Mouse (Mus musculus) natural killer cell, adult 2 months (primary cell): ENCODE results near the gene Slc35e4.
"Not testable (repeated sequence)": the region's sequence is repeated elsewhere in the genome, so short reads cannot be mapped to it uniquely, and the experiment has no call there.

Experiments
- DNase-seq, 2 experiments: peaks; one replicate each; pipeline ENCODE4 v3.0.0; 2022; ENCODE audit warnings: low spot score in 2 of 2

Slc35e4 gene

DNA sequence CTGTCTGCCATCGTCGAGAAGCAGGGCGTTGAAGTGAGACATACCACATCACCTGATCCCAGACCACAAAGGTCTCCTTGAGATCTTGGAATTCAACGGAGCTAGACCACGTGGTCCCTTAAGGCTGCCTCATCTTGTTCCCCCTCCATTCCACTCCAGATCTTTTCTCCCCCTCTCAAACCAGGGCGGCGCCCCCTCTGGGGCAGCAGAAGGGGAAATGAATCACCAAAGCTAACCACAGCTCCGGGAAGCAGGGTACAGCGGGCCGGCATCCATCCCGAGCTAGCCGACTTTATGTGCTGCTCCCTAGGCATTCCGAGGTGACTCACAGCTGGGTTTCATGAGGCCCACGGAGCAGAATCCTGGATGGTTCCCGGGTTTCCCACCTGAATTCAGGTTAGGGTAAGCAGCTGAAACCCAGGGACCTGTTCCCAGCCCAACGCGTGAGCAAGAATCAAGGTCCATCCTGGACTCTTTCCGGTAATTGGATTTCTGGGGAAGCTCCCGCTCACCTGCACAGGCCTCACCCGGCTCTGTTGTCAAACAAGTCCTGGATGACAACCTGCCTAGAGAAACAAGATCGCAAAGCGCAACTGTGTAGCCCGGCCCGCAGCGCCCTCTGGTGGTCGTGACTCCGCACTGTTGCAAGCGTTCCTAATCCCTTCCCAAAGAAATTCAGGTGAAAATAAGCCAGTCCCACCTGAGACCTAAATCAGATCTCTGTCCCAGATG, at the start of gene Slc35e4:
Gene Slc35e4, minus strand, starts transcription at position 556 of the 732 bp plus-strand sequence.
- peak; percentile 64 to 77 for DNase-seq

DNA sequence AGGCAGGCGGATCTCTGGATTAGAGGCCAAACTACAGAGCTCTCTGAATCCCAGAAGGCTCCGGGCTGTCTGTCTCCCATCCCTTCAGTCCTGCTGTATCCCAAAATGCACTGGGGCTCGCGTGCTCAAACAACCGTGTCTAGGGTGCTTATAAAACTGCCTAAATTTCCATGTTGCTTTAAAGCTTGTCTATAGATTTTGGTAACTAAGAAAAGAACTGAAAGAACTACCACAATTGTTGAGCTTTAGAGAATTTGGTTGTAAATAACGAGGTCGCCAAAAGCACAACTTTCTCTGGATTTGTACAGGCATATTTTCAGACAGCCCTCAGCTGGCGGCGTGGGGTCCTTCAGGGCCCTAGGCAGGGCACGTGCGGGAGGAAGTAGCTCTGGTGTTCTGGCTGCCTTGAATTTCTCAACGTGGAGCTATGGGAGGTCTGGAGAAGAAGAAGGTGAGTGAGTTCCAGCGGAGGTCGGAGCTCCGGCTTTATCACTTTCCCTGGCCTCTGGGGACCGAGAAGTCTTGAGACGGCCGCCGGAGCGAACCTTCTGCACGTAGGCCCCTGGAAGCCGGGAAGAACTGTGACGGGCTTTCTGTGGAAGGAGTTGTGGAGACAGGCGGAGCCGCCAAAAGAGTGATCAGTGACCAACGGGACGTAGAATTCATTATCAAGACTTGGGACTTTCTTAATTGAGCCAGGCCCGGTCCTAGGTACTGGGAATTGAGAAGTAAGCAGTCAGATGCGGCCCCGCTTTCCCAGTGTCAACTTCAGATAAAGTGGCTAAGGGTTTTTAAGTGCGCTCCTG, 49.3 kb upstream of the Slc35e4 start, which contains the start of gene Pes1:
Gene Pes1, plus strand, starts transcription at position 366 of the 806 bp plus-strand sequence.
- peak; percentile 81 to 87 for DNase-seq

DNA sequence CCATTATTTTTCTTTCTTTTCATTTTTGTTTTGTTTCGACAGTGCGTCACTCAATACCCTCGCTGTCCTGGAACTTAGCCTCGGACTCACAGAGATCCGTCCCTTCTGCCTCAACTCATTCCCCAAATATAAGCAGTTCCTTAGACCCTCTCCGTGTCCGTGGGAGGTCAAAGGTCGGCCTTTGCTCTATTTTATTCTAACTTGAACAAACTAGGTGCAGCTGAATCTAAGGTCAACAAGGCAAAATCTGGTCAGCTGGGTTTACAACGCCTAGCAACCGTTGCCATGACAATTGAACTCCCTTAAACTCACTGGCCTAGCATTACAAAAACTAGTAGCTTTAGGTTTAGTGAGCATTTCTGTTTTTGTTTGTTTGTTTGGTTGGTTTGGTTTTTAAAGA, 48.7 kb upstream of the Slc35e4 start:
- no peak for DNase-seq

DNA sequence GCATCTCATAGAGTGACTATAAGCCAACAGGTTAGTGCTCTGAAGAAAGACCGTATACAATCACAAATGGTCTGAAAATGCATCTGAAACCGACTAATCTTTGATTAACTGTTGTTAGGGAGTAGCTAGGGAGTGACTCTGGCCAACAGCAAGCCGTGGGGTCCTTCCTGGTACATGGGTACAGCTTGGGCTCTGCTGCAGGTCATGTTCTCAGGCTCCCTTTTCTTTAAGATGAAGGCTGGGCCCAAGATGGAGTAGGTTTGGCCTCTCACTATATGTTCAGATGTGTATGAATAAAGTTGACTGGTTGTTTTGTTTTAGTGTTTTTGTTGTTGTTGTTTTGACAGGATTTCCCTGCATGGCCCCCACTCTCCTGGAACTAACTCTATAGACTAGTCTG, 47.3 kb upstream of the Slc35e4 start:
- no peak for DNase-seq

DNA sequence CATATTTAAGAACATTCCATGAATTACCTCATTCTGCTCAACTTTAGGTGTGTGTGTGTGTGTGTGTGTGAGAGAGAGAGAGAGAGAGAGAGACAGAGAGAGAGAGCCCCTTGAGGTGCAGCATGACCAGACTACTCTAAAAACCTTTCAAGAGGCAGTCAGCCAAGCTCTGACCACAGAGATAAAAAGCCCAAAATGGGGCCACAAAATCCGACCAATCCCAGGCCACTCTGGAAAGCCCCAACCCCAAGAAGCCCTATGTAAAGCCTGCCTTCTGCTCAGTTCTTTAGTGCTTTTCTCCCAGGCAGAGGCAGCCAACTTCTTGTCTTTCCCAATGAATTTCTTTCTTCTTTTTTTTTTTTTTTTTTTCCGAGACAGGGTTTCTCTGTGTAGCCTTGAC, 46.4 kb upstream of the Slc35e4 start:
- no peak for DNase-seq

DNA sequence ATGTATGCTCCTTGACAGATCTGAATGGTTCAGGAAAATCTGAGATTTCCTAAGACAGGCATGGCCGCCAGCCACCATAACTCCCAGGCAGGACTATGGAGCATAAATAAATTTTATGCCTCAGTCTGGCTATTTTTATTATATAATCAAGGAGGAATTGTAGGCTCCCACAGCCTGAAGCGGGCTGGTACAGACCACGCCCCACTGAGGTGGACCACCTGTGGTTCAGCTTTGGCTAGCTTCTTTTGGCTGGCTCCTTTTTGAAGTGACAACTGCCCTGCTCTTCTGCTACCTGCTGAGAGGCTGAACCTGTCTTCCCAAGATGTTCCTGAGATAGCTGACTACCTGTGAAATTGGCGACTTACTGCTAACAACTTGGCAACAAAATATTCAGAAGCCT, 40.9 kb upstream of the Slc35e4 start:
- not testable (repeated sequence) for DNase-seq

DNA sequence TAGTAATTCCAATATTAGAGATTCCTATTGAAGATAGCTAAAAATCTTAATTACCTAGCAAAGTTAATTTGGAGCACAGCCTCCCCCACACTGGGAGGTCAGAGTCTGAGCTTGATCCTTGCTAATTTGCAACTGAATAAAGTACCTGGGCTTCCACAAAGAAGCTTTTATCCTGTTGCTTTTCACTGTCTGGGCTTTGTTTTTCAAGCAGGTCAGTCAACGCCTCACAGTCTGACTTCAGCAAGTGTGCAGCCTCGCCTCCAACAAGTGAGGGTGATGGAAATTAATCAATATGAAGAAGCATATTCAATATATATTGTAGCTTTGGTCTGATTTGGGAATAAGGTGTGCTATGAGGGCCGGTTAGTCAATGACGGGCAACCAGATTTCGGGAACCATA, 40.4 kb upstream of the Slc35e4 start:
- DNase-seq, result not testable (repeated sequence)

DNA sequence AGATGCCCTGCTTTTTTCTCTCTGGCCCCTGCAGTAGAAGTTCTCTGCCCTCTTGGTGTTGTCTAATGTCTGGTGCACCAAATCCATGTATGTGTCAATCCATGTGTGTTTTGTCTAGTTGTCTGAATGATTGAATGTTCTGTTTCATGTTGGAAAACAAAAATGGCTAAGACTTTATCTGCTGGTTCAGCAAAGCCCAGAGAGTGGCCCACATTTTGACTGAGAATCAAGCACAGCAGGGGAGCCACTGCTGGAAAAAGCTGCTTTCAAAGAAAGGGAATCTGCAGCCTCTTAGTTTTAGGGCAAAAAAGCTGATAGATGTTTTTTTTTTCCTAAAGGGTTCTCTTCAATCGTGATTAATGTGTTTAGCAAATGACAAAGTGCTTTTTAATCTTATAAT, 31.9 kb upstream of the Slc35e4 start:
- no peak for DNase-seq

DNA sequence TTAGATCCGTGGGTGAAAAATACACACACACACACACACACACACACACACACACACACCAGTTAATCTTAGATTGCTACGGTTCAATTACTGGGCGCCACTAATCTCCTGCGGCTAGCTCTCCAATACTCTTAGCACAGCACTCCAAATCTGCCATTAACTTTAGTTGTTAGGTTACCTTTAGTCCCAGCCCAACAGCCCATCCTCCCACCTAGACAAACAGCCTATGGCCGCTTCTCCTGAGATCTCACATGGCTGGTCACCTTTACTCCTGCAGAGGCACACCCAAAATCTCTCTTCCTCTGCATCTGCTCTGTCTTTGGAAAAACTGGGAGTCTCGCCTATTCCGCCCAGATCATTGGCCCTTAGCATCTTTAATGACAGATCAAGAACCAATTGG, 26.9 kb upstream of the Slc35e4 start:
- DNase-seq, result no peak

DNA sequence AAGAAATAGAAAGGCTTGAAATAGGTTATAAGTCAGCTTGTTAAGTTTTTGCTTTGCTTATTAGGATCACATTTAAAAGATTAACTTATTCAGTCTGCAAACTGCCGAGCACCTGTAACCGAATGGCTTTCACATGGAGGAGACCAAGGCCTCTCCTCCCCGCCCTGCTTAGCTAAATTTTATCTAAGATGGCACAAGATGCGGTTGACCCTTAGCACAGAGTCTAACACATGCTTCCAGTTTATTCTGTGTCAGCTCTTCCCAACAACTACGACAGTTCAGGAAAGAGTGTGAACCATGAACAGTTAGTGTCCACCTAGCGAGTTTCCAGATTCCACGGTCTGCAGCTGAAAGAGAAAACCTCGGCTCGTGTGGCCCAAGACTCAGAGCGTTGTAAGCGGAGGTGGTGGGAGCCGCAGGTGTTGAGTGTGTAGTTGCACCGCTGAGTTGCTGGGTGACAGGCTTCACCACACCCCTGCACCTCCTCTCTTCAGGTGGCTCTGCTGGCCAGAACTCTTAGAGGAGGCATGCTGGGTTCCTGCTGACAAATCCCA, 22.9 kb upstream of the Slc35e4 start:
- no peak for DNase-seq

DNA sequence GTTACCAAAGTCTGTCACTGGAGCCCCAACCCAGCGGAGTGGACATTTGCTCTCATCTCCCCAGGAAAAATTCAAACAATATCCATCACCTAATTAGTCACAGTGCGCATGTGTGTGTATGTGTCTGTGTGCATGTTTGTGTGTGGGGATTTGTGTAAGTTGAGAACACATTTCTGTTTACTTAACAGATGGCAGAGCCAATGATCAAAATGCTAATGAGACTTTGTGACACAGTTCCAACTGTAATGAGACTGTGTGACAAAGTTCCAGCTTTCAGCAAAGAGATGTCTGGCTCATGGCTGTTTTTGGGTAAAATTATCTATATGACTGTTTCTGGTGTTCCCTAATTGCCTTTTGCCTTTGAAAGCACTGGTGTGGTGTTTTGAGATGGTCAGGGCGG, 21.9 kb upstream of the Slc35e4 start:
- DNase-seq, result no peak

DNA sequence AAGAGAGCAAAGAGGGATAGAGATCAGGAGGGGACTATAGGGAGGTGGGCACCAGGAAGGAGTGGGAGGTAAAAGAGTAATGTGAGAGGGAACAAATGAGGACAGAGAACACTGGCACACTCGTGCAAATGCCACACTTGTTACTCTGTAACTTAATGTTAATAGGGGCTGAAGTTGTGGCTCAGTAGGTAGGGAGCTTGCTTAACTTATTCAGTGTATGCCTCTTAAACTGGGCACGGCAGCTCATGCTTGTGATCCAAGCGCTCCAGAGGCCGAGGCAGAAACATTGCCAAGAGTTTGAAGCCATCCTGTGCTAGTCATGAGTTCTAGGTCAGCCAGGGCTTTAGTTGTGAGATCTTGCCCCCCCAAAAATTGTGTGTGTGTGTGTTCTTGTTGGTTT, 20.7 kb upstream of the Slc35e4 start:
- DNase-seq, result no peak

DNA sequence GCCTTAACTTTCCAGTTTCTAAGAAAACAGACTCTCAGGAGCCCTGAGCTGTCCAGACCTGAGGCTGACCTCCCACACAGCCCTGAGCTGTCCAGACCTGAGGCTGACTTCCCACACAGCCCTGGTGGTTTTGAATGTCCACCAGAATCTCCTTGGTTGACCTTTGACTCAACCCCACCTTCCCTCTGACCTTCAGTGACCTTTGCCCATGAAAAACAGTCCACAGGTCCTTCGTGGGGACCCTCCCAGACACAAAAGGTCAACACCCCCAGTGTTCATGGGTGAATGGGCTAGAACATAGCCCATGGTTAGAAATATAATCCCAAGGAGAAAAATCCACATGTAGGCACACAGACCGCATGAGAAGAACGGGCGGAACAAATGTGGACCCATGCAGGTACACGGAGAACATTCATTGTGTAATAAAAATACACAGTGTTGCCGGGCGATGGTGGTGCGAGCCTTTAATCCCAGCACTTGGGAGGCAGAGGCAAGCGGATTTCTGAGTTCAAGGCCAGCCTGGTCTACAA, 19.4 kb upstream of the Slc35e4 start:
- DNase-seq, result no peak

DNA sequence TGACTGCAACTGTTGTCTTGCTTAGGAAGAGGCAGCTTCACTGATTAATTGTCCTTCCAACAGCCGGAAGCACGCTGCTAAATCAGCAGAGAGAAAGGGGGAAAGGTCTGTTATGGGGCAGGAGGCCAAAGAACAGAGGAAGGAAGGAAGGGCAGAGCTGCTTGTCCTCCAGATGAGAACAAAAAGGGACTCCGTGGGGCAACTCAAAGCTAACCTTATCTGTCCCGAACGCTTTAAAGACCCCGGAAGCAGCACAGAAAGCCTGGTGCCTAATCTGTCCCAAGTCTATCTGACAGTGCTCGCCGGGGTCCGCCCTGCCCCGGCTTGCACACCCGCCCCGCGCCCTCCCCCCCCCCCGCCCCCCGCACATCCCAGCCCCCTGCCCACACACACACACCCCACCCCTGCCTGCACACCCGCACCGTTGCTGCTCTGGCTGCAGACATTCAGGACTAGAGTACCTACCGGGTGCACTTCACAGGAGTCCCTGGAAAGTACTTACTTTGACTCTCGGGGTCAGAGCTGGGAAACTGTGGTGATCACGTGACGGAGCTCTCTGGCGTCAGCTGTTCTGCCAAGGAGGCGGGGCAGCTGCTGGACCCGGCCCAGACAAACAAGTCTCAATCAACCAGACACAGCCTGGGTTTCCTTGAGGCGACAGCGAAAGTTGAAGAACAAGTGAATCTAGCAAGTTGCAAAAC, 17.2 kb upstream of the Slc35e4 start, which contains the start of gene Tcn2:
Gene Tcn2, minus strand, starts transcription at position 649 of the 701 bp plus-strand sequence.
- DNase-seq, result peak; percentile 75 to 77

DNA sequence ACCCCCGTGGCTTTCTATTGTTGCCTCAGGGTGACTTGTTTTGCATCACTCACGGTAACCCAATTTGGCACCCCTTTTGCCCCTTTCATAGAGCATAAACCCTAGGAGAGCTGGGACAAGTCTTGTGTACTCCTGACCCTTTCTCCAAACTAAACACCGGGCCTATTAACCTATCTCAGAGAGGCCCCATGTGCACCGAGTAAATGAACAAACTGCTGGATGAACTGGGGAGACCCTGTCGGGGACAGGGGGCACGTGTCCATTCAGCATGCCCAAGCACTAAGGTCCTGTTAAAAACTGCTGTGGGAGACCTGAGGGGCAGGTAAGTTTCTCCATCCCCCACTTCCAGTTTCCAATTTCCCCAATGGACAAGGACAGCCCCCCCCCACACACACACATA, 16.5 kb upstream of the Slc35e4 start:
- DNase-seq, result no peak

DNA sequence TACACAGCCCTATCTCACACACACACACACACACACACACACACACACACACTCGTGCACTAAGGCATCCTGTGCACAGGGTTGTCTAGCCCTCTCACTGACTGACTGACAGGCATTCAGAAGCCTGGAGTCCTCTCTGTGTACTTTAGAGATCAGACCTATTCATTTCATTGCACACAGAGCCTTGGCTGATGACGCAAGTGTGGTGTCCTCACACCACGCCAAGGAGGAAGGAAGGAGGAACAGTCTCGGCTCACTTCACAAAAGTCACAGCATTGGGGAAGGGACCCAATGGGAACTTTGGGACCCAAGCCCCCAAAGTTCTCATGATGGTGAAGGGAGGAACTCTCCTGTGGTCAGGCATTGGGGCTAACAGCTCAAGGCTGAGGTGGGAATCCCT, 15.6 kb upstream of the Slc35e4 start:
- DNase-seq, result no peak

DNA sequence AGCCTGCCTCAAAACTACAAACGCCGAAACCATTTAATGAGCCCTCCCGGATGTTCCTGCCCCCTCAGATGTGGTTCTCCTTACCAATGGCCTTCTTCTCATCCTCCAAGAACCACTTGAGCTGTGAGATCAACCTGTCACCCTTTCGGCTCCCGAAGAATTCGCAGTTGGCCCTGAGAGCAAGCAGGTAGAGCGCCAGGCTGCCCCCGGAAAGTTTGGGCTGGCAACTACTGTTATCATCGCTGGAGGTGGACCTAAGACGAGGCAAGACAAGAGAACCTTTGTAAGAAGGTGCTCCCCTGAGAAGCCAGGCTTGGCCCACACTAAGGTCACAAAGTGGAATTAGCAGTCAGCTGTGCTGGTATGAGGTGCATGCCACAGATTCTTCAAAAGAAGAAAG, 11.5 kb upstream of the Slc35e4 start:
- DNase-seq, result no peak

DNA sequence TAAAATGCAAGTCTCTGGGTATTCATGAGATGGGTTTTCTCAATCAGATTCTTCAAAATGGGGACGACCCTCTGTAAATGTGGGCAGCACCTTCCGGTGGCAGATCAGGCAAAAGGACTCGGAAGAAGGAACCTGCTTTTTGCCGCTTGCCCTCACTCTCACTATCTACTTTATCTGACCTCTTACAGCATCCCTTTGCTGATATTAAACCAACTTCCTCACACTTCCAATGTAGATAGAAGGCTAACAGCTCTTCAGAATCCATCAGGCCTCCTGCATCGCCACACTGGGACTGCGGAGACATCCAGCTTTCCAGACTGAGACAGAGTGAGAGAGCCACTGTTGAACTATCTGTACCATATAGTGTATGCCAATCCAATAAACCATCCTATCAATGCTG, 8.3 kb upstream of the Slc35e4 start:
- DNase-seq, result no peak

DNA sequence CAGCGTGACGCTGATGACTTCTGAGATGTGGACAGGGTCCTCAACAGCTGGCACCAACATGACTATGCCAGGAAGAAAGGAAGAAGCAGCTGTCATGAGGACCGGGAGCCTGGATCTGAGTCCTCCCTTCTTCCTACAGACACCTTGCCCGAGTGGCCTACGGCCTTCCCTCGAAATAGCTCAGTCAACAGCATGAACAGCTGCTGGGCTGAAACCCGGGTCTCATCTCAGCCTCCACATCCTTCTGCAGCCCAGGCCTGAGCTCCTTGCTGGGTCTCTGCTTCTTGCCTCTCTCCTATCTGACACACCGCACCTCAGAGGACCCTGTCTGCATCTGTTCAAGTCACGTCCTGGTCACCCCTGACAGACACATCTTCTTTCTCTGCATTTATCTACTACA, 7.7 kb upstream of the Slc35e4 start:
- no peak for DNase-seq

DNA sequence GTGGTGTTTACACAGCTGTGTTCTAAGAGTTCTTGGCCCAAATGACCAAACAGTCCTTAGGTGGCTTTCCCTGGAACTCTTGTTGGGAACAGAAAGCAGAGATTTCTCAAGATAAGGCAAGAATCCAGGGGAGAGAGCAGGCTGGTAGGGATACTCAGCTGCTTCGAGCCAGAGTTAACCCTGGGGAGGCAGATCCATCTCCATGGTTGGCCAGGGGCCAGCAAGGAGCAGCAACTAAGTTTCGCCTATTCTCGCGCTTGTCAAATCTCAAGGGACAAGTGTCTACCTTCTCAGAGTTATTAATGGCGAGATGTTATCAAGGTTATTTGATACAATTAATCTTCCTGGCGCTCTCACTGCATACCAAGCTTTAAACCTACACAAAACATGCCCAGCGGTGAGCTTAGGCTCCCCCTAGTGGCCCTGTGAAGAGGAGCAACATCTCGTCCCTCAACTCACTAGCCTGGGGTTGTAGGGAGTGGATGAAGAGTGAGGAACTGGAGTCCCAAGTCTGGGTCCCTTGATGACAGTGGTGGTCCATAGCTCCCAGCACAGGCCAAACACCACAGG, 6.9 kb upstream of the Slc35e4 start:
- DNase-seq, result peak; percentile 26 to 50

DNA sequence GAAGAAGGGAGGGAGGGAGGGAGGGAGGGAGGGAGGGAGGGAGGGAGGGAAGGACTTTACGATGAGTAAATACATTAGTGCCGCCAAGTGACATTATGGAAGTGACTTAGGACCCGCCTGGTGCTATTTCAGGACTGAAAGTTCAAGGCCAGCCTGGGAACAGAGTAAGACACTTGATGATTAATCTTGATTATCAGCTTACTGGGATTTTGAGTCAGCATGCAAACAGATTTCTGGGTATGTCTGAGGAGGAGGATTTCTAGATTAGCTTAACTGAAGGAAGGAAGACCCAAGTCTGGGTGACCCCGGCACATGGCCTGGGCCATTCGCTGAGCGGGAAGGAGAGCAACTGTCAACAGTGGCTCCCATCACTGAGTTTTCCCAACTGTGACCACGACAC, 6.0 kb upstream of the Slc35e4 start:
- DNase-seq, result no peak

DNA sequence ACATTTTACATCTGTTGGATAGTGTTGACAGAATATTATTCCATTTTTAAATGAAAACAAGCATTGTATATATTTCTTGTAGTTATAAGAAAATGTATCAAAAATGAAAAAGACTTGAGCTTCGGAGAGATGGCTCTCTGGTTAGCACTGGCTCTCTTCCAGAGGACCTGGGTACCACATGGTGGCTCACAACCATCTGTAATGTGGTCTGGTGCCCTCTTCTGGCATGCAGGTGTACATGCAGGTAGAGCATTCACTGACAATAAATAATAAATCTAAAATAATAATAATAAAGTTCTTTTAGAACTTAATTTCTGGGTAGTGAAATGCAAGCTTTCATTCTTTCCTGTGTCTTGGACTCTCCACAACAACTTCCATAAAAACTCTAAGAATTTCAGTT, 4.3 kb upstream of the Slc35e4 start:
- peak in 1 of 2 experiments; percentile 25 for DNase-seq
